ENCODE assay signal across 9 mouse cellular contexts in the genomic region with DNA sequence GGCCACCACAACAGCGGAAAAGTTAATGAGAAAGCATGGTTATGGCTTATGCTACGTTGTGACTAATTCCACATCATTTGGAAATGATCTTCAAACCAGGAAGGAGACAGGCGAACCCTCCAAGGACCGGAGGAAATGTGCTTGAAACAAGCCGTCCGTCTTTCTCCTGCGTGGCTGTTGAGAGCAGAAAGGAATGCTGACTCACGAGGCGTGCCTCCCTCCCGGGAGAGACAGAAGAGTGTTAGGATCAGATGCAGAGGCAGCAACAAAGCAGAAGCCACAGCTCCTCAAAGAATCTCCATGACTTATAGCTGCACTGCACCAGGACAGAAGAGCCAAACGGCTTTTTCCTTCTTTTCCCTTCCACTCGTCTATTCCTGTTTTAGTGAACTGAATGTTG.
A peak's percentile ranks its signal among the peaks of the same experiment; 100 is the strongest.
DNase-seq lines count a peak whose midpoint lies in the region; ATAC-seq and TF ChIP-seq lines count a peak whose summit lies in the region.
"Had no signal": no experiment of that assay in that cellular context is flagged by ENCODE, and none has a peak within 500 bp of the region (broad histone marks: within the 10 kb centered on the region; RNA-seq: fewer than 3 reads in every experiment).

No protein-coding gene starts in this region.

- TF ChIP-seq POLR2A in ES-Bruce4 (IDR thresholded peaks at IDR 0.05; ENCODE audit: insufficient read depth, low read length), result no peak

- H3K4me2 ChIP-seq in heart, embryonic 16.5 days (ENCODE audit: low read depth, low read length), result peak overlapping the region; percentile 4

- DNase-seq in frontal cortex, adult 2 months (ENCODE audit: extremely low spot score in 1 of 2, low spot score in 1 of 2), result peak; percentile 23 to 44
- no peak for DNase-seq in frontal cortex, postnatal 25 days (ENCODE audit: low spot score in 2 of 2)
- DNase-seq in embryo, embryonic 9.5 days (ENCODE audit: extremely low spot score), result peak; percentile 34
- peak; percentile 40 for DNase-seq in lung, postnatal 14 days
- no peak for DNase-seq in cerebellum, adult 11 months
- DNase-seq in urinary bladder, adult 2 months (ENCODE audit: low spot score), result no peak

- H3K27me3 ChIP-seq in ES-Bruce4 (ENCODE audit: control insufficient read depth, insufficient read depth, low read length, poor library complexity, severe bottlenecking), result no peaks in the 10 kb centered on the region
- no peaks in the 10 kb centered on the region for H3K27me3 ChIP-seq in heart, embryonic 16.5 days (ENCODE audit: control insufficient read depth, insufficient read depth, low read length)
- H3K27me3 ChIP-seq: CH12.LX had no signal

- H3K9ac ChIP-seq in ES-Bruce4 (ENCODE audit: low read depth, poor library complexity, severe bottlenecking), result no peak overlapping the region; the same call in none of the 2 replicates
- H3K9ac ChIP-seq in heart, embryonic 16.5 days (ENCODE audit: low read length), result no peak overlapping the region

- H3K4me3 ChIP-seq in ES-Bruce4 (ENCODE audit: low read depth, low read length), result no peak overlapping the region; the same call in 1 of the 2 replicates
- no peak overlapping the region for H3K4me3 ChIP-seq in heart, embryonic 16.5 days (ENCODE audit: low read length)

- TF ChIP-seq EP300 in ES-Bruce4 (IDR thresholded peaks at IDR 0.05; ENCODE audit: insufficient read depth, low read depth, low read length), result peak; percentile 76

- peaks cover 5% of the 10 kb centered on the region for H3K4me1 ChIP-seq in ES-Bruce4 (ENCODE audit: control insufficient read depth, insufficient read depth, low read length)
- H3K4me1 ChIP-seq in heart, embryonic 16.5 days (ENCODE audit: control insufficient read depth, insufficient read depth, low read length), result peaks cover 11% of the 10 kb centered on the region

- peak overlapping the region; percentile 89 for H3K27ac ChIP-seq in ES-Bruce4 (ENCODE audit: insufficient read depth, low read length)
- no peak overlapping the region for H3K27ac ChIP-seq in heart, embryonic 16.5 days (ENCODE audit: low read length)

- H3K9me3 ChIP-seq in ES-Bruce4 (replicated peaks; ENCODE audit: control insufficient read depth, insufficient read depth, low read length, poor library complexity, severe bottlenecking), result no peaks in the 10 kb centered on the region
- H3K9me3 ChIP-seq in heart, embryonic 16.5 days (replicated peaks; ENCODE audit: control insufficient read depth, low read length), result no peaks in the 10 kb centered on the region

- no peaks in the 10 kb centered on the region; the same call in 1 of the 2 replicates for H3K36me3 ChIP-seq in ES-Bruce4 (ENCODE audit: control insufficient read depth, insufficient read depth, low read length, poor library complexity, severe bottlenecking)
- H3K36me3 ChIP-seq in heart, embryonic 16.5 days (ENCODE audit: control insufficient read depth, insufficient read depth), result 0 out of 2 replicates have a peak, but pooled peaks cover 4% of the 10 kb centered on the region

- ATAC-seq in heart, embryonic 16.5 days (replicated peaks; ENCODE audit: extremely low read depth, insufficient read depth, low FRiP score), result no peak

- WGBS in heart, embryonic 16.5 days, result 17% methylated on average over 12 of the region's 12 CpGs

- no peak for TF ChIP-seq CTCF in ES-Bruce4 (IDR thresholded peaks at IDR 0.05; ENCODE audit: low read depth, low read length)

Comparison
In these comparisons a context has a peak if more than half of its experiments do, and no peak if none do; other contexts are left out.
1. DNase-seq: peak in frontal cortex, adult 2 months (2 of 2), embryo, embryonic 9.5 days (single experiment) and lung, postnatal 14 days (single experiment); none in frontal cortex, postnatal 25 days (0 of 2), cerebellum, adult 11 months (single experiment) and urinary bladder, adult 2 months (single experiment).